ENCODE assay signal across 8 mouse cellular contexts in genomic region chr19:20727381-20727780, GRCm38 (mm10). TPM values are rescaled to one million over a fixed set of nuclear protein-coding genes. Genes with fewer than 3 reads are reported as not detected.
DNase-seq lines count a peak whose midpoint lies in the region; ATAC-seq lines count a peak whose summit lies in the region.

TSS of gene Aldh1a7 (minus strand) at chr19:20727562.

- 79% methylated on average over 2 of the region's 2 CpGs for WGBS in neural tube, embryonic 15.5 days
- WGBS in liver, embryonic 16.5 days (ENCODE audit: insufficient replicate concordance): 44% methylated on average over 2 of the region's 2 CpGs

- H3K4me1 ChIP-seq in neural tube, embryonic 15.5 days: no peaks in the 10 kb centered on the region
- H3K4me1 ChIP-seq in liver, embryonic 16.5 days (ENCODE audit: control insufficient read depth, low read depth, low read length): no peaks in the 10 kb centered on the region

- no peak within 1 kb of the TSS for H3K4me2 ChIP-seq in neural tube, embryonic 15.5 days
- no peak within 1 kb of the TSS for H3K4me2 ChIP-seq in liver, embryonic 16.5 days (ENCODE audit: low read depth, low read length)

- no peaks in the 10 kb centered on the region for H3K36me3 ChIP-seq in neural tube, embryonic 15.5 days
- H3K36me3 ChIP-seq in liver, embryonic 16.5 days (ENCODE audit: control insufficient read depth, insufficient read depth): no peaks in the 10 kb centered on the region

- H3K9ac ChIP-seq in neural tube, embryonic 15.5 days (replicated peaks): no peak within 1 kb of the TSS
- H3K9ac ChIP-seq in liver, embryonic 16.5 days (ENCODE audit: low read depth, low read length): no peak within 1 kb of the TSS

- H3K4me3 ChIP-seq in neural tube, embryonic 15.5 days (replicated peaks): no peak within 1 kb of the TSS
- no peak within 1 kb of the TSS for H3K4me3 ChIP-seq in liver, embryonic 16.5 days (ENCODE audit: low read depth, low read length)

- H3K27ac ChIP-seq in neural tube, embryonic 15.5 days (replicated peaks): no peak within 1 kb of the TSS
- no peak within 1 kb of the TSS for H3K27ac ChIP-seq in liver, embryonic 16.5 days (ENCODE audit: low read length)

- DNase-seq in neural tube, embryonic 10.5 days (ENCODE audit: extremely low spot score, low spot score): peak; percentile 16
- DNase-seq in urinary bladder, postnatal 25 days (ENCODE audit: low spot score): peak; percentile 31
- DNase-seq in thymus, postnatal 14 days: no peak
- DNase-seq in gastrocnemius, adult 8-10 months (ENCODE audit: low spot score in 2 of 2): no peak
- DNase-seq in layer of hippocampus, postnatal 25 days (ENCODE audit: extremely low spot score in 1 of 2, low spot score in 1 of 2): no peak

- H3K9me3 ChIP-seq in neural tube, embryonic 15.5 days (replicated peaks): no peaks in the 10 kb centered on the region
- no peaks in the 10 kb centered on the region for H3K9me3 ChIP-seq in liver, embryonic 16.5 days (replicated peaks; ENCODE audit: control insufficient read depth, low read length)

- no peak for ATAC-seq in neural tube, embryonic 15.5 days (ENCODE audit: low FRiP score)
- peak; percentile 86 to 89; a peak in 3 of 4 replicates for ATAC-seq in hematopoietic stem cell, adult 5-6 weeks (replicated peaks in 1 of 2; ENCODE audit: insufficient read depth in 1 of 2, low FRiP score in 2 of 2, low TSS enrichment in 1 of 2, low read depth in 1 of 2, poor library complexity in 2 of 2, severe bottlenecking in 2 of 2)
- ATAC-seq in liver, embryonic 16.5 days (ENCODE audit: low read depth): peak; percentile 63

- H3K27me3 ChIP-seq in neural tube, embryonic 15.5 days (replicated peaks): no peaks in the 10 kb centered on the region
- H3K27me3 ChIP-seq in liver, embryonic 16.5 days (ENCODE audit: control insufficient read depth, insufficient read depth, low read depth, low read length): no peaks in the 10 kb centered on the region

RNA-seq across cellular contexts. Expression of gene Aldh1a7, which starts in this region (rescaled TPM):
- 2.3 and 2.7 TPM in 2 replicates for polyA plus RNA-seq in neural tube, embryonic 15.5 days (2015; fragmentation: Nextera tagmentation; extraction: Ambion mirVana)
- 0.44 and 8.0 TPM in 2 replicates for total RNA-seq in hematopoietic stem cell, adult 5-6 weeks (2017)
- polyA plus RNA-seq in liver, embryonic 16.5 days (2015; fragmentation: Nextera tagmentation; extraction: Ambion mirVana): 1.0 and 1.2 TPM in 2 replicates
- under 1 TPM; 0.22 to 0.54 (median 0.40) TPM for total RNA-seq in gastrocnemius, adult 8-10 months (2022)
- total RNA-seq in layer of hippocampus, postnatal 25 days (2021): under 1 TPM in 1 of 2 experiments, not detected in 1; 0.30 TPM

Comparison
In these comparisons a context has a peak if more than half of its experiments do, and no peak if none do; other contexts are left out.
1. DNase-seq: peak in neural tube, embryonic 10.5 days (single experiment) and urinary bladder, postnatal 25 days (single experiment); none in thymus, postnatal 14 days (single experiment), gastrocnemius, adult 8-10 months (0 of 2) and layer of hippocampus, postnatal 25 days (0 of 2).